Mouse (Mus musculus) E14TG2a.4 (cell line): ENCODE measurements at regions not wholly inside any gene's neighbourhood (a gene's known extent, or its start where the extent isn't known, plus 50 kb on each side); places are given as distances from the start of the nearest gene placed in this dataset.

Experiments used
- CTCF ChIP-seq: conservative IDR thresholded peaks from 2 replicates; pipeline ENCODE4 v1.5.1; 2014; ENCODE audit warnings: low read length
- NANOG ChIP-seq: IDR thresholded peaks from 2 replicates; pipeline ENCODE4 v1.6.1; 2014; ENCODE audit warnings: borderline replicate concordance, low read length, mixed read lengths
- POU5F1 ChIP-seq: IDR thresholded peaks from 2 replicates; pipeline ENCODE4 v1.6.1; 2014; ENCODE audit warnings: low read length, borderline replicate concordance

- TF ChIP-seq CTCF (no peak), POU5F1 (no peak), NANOG (no peak)
These were observed 87.4 kb upstream of the Tmem108 start for GRCm38 (mm10) chr9:103849079-103849478.
